Mouse (Mus musculus): ENCODE data around the gene Cdk5rap3. TPM values are rescaled to one million over a fixed set of nuclear protein-coding genes. Genes with fewer than 3 reads are reported as not detected.
A peak's percentile ranks its signal among the peaks of the same experiment; 100 is the strongest.

Gene Cdk5rap3
- polyA plus RNA-seq, 1 experiment from 2014 or later: 38.3 TPM

- Histone ChIP-seq H3K4me1 (ENCODE audit: insufficient read depth) (peaks cover 6% of the 10 kb centered on the region), H3K9ac (replicated peaks) (no peak overlapping the region), H3K27me3 (ENCODE audit: insufficient read depth, low read length) (peaks cover 13% of the 10 kb centered on the region), H3K4me3 (ENCODE audit: low read depth, low read length) (no peak overlapping the region), H3K27ac (ENCODE audit: low read depth) (no peak overlapping the region), H3K4me2 (ENCODE audit: low read depth, low read length) (no peak overlapping the region), H3K9me3 (ENCODE audit: low read length) (no peaks in the 10 kb centered on the region), H3K36me3 (replicated peaks; ENCODE audit: insufficient read depth, low read length) (no peaks in the 10 kb centered on the region)
- no peak for TF ChIP-seq EP300 (IDR thresholded peaks at IDR 0.05; ENCODE audit: low read depth)
- peak; percentile 95 for TF ChIP-seq CTCF (IDR thresholded peaks at IDR 0.05; ENCODE audit: low read depth)
- 12% methylated on average over 8 of the region's 8 CpGs for WGBS (ENCODE audit: insufficient replicate concordance)
- peak; percentile 85 for DNase-seq
- peak; percentile 16 for ATAC-seq
These were observed 55.7 kb downstream of the Cdk5rap3 start for GRCm38 (mm10) chr11:96860564-96860963.

GRCm38 (mm10) chr11:96859635-96860034, 56.7 kb downstream of the Cdk5rap3 start:
- Histone ChIP-seq H3K4me2 (ENCODE audit: low read depth, low read length) (no peak overlapping the region), H3K4me3 (ENCODE audit: low read depth, low read length) (no peak overlapping the region), H3K27ac (ENCODE audit: low read depth) (no peak overlapping the region), H3K9me3 (ENCODE audit: low read length) (no peaks in the 10 kb centered on the region), H3K27me3 (ENCODE audit: insufficient read depth, low read length) (peaks cover 13% of the 10 kb centered on the region), H3K36me3 (replicated peaks; ENCODE audit: insufficient read depth, low read length) (no peaks in the 10 kb centered on the region), H3K4me1 (ENCODE audit: insufficient read depth) (peaks cover 6% of the 10 kb centered on the region), H3K9ac (replicated peaks) (no peak overlapping the region)
- TF ChIP-seq EP300 (IDR thresholded peaks at IDR 0.05; ENCODE audit: low read depth): no peak
- no peak for TF ChIP-seq CTCF (IDR thresholded peaks at IDR 0.05; ENCODE audit: low read depth)
- no peak for DNase-seq
- no peak for ATAC-seq
- 64% methylated on average over 4 of the region's 4 CpGs for WGBS (ENCODE audit: insufficient replicate concordance)

GRCm38 (mm10) chr11:96857446-96857845, 58.9 kb downstream of the Cdk5rap3 start:
- no peaks in the 10 kb centered on the region for H3K9me3 ChIP-seq (ENCODE audit: low read length)
- DNase-seq (peak; percentile 60), ATAC-seq (peak; percentile 84)
- H3K27me3 ChIP-seq (ENCODE audit: insufficient read depth, low read length): no peaks in the 10 kb centered on the region
- WGBS (ENCODE audit: insufficient replicate concordance): 69% methylated on average over 5 of the region's 5 CpGs
- H3K4me2 ChIP-seq (ENCODE audit: low read depth, low read length): no peak overlapping the region
- peak overlapping the region; percentile 29 for H3K27ac ChIP-seq (ENCODE audit: low read depth)
- H3K9ac ChIP-seq (replicated peaks): no peak overlapping the region
- H3K4me1 ChIP-seq (ENCODE audit: insufficient read depth): peaks cover 6% of the 10 kb centered on the region
- no peak overlapping the region for H3K4me3 ChIP-seq (ENCODE audit: low read depth, low read length)
- TF ChIP-seq CTCF (IDR thresholded peaks at IDR 0.05; ENCODE audit: low read depth) (no peak), EP300 (IDR thresholded peaks at IDR 0.05; ENCODE audit: low read depth) (no peak)
- no peaks in the 10 kb centered on the region for H3K36me3 ChIP-seq (replicated peaks; ENCODE audit: insufficient read depth, low read length)

Other genes with a start within 250 kb of the Cdk5rap3 start
- 7.0 and 7.5 TPM in 2 replicates for gene Snx11, start 138.9 kb downstream of the Cdk5rap3 start, polyA plus RNA-seq (2015; fragmentation: Nextera tagmentation; extraction: Ambion mirVana)
- 20.7 and 24.9 TPM in 2 replicates for gene Cbx1, start 127.4 kb downstream of the Cdk5rap3 start, polyA plus RNA-seq (2015; fragmentation: Nextera tagmentation; extraction: Ambion mirVana)
- 17.6 and 22.1 TPM in 2 replicates for gene Nfe2l1, start 86.5 kb downstream of the Cdk5rap3 start, polyA plus RNA-seq (2015; fragmentation: Nextera tagmentation; extraction: Ambion mirVana)
- gene Copz2, start 66.6 kb downstream of the Cdk5rap3 start, polyA plus RNA-seq (2015; fragmentation: Nextera tagmentation; extraction: Ambion mirVana): 51.0 and 55.5 TPM in 2 replicates
- 10.1 and 13.9 TPM in 2 replicates for gene Prr15l, start 11.6 kb upstream of the Cdk5rap3 start, polyA plus RNA-seq (2015; fragmentation: Nextera tagmentation; extraction: Ambion mirVana)
- 271 and 273 TPM in 2 replicates for gene Pnpo, start 27.5 kb upstream of the Cdk5rap3 start, polyA plus RNA-seq (2015; fragmentation: Nextera tagmentation; extraction: Ambion mirVana)
- gene Sp2, start 66.5 kb upstream of the Cdk5rap3 start, polyA plus RNA-seq (2015; fragmentation: Nextera tagmentation; extraction: Ambion mirVana): 6.8 and 7.1 TPM in 2 replicates
- gene Sp6, start 96.9 kb upstream of the Cdk5rap3 start, polyA plus RNA-seq (2015; fragmentation: Nextera tagmentation; extraction: Ambion mirVana): 0.06 and 0.07 TPM in 2 replicates
- gene Scrn2, start 113.4 kb upstream of the Cdk5rap3 start, polyA plus RNA-seq (2015; fragmentation: Nextera tagmentation; extraction: Ambion mirVana): 20.6 and 21.2 TPM in 2 replicates
- 0.65 and 0.73 TPM in 2 replicates for gene Lrrc46, start 124.9 kb upstream of the Cdk5rap3 start, polyA plus RNA-seq (2015; fragmentation: Nextera tagmentation; extraction: Ambion mirVana)
- 34.1 and 34.5 TPM in 2 replicates for gene Mrpl10, start 125.1 kb upstream of the Cdk5rap3 start, polyA plus RNA-seq (2015; fragmentation: Nextera tagmentation; extraction: Ambion mirVana)
- 1.8 and 2.4 TPM in 2 replicates for gene Osbpl7, start 134.1 kb upstream of the Cdk5rap3 start, polyA plus RNA-seq (2015; fragmentation: Nextera tagmentation; extraction: Ambion mirVana)
- gene Tbx21, start 198.8 kb upstream of the Cdk5rap3 start, polyA plus RNA-seq (2015; fragmentation: Nextera tagmentation; extraction: Ambion mirVana): 0.27 and 0.37 TPM in 2 replicates
- 1.6 and 1.8 TPM in 2 replicates for gene Tbkbp1, start 235.0 kb upstream of the Cdk5rap3 start, polyA plus RNA-seq (2015; fragmentation: Nextera tagmentation; extraction: Ambion mirVana)